Mouse (Mus musculus) kidney, embryonic 14.5 days (tissue): ENCODE data around the gene Tbc1d2b. TPM values are rescaled to one million over a fixed set of nuclear protein-coding genes. Genes with fewer than 3 reads are reported as not detected.

Experiments used
- ATAC-seq: fragments of 200-750 bp; cut with Nextera tagmentation; 2 replicates; pipeline ENCODE4 v1.8.0; 2017; ENCODE audit warnings: moderate number of reproducible peaks, mild to moderate bottlenecking, moderate TSS enrichment, moderate library complexity; ENCODE audit not compliant: low FRiP score, low TSS enrichment
- H3K27ac ChIP-seq: fragments of 300-500 bp; sonication (generic); 2 replicates; pipeline ENCODE4 v1.5.1; 2014; ENCODE audit warnings: low read depth, mild to moderate bottlenecking, low read length, moderate library complexity, mixed read lengths
- H3K27me3 ChIP-seq: fragments of 300-500 bp; sonication (generic); 2 replicates; pipeline ENCODE4 v1.6.1; 2014; ENCODE audit warnings: mild to moderate bottlenecking, low read length; ENCODE audit not compliant: control insufficient read depth, insufficient read depth
- H3K36me3 ChIP-seq: fragments of 300-500 bp; sonication (generic); 2 replicates; pipeline ENCODE4 v1.6.1; 2014; ENCODE audit warnings: low read length, mixed read lengths; ENCODE audit not compliant: control insufficient read depth, insufficient read depth
- H3K4me1 ChIP-seq: fragments of 300-500 bp; sonication (generic); 2 replicates; pipeline ENCODE4 v1.6.1; 2014; ENCODE audit warnings: low read length, mixed read lengths; ENCODE audit not compliant: control insufficient read depth, insufficient read depth
- H3K4me2 ChIP-seq: fragments of 300-500 bp; sonication (generic); replicated peaks from 2 replicates; pipeline ENCODE4 v1.6.1; 2014; ENCODE audit warnings: low read depth, mild to moderate bottlenecking, low read length
- H3K4me3 ChIP-seq: fragments of 300-500 bp; sonication (generic); 2 replicates; pipeline ENCODE4 v1.5.1; 2014; ENCODE audit warnings: mild to moderate bottlenecking, low read length
- H3K9ac ChIP-seq: fragments of 300-500 bp; sonication (generic); 2 replicates; pipeline ENCODE4 v1.6.1; 2014; ENCODE audit warnings: low read depth, mild to moderate bottlenecking, low read length, moderate library complexity
- H3K9me3 ChIP-seq: fragments of 300-500 bp; sonication (generic); 2 replicates; pipeline ENCODE4 v1.6.1; 2016; ENCODE audit warnings: low read length; ENCODE audit not compliant: control insufficient read depth
- WGBS: fragments of 180-500 bp; shearing (Covaris S2); extraction: QIAGEN DNeasy Blood & Tissue Kit; methylation state at CpG from one replicate; pipeline ENCODE4 v1.1.7; 2014; 5-methylcytosine and 5-hydroxymethylcytosine counted together
- polyA plus RNA-seq: library from polyadenylated mRNA; unstranded; fragments of >200 nt; fragmentation: Nextera tagmentation; extraction: Ambion mirVana; gene quantifications from 2 replicates; pipeline ENCODE4 v1.2.1, GENCODE M21; 2014

Gene Tbc1d2b
- polyA plus RNA-seq, 1 experiment from 2014 or later: 14.7 TPM

- Histone ChIP-seq H3K4me2 (peak overlapping the region; percentile 62), H3K9me3 (no peaks in the 10 kb centered on the region), H3K4me1 (peaks cover 11% of the 10 kb centered on the region; the same call in 1 of the 2 replicates), H3K27me3 (no peaks in the 10 kb centered on the region), H3K4me3 (peak overlapping the region; percentile 81), H3K9ac (peak overlapping the region; percentile 81), H3K27ac (no peak overlapping the region), H3K36me3 (no peaks in the 10 kb centered on the region)
- peak; percentile 17; the same call in 1 of the 2 replicates for ATAC-seq
- WGBS: 15% methylated on average over 11 of the region's 11 CpGs
Measured at GRCm38 (mm10) chr9:90270944-90271295, 316 bp upstream of the Tbc1d2b start.

- H3K9me3 ChIP-seq: no peaks in the 10 kb centered on the region
- 20% methylated on average over 7 of the region's 7 CpGs for WGBS
- peak; percentile 61 for ATAC-seq
- H3K4me2 ChIP-seq: peak overlapping the region; percentile 62
- H3K27ac ChIP-seq: peak overlapping the region; percentile 73; the same call in 1 of the 2 replicates
- H3K9ac ChIP-seq: peak overlapping the region; percentile 81
- peaks cover 11% of the 10 kb centered on the region; the same call in 1 of the 2 replicates for H3K4me1 ChIP-seq
- H3K27me3 ChIP-seq: no peaks in the 10 kb centered on the region
- no peaks in the 10 kb centered on the region for H3K36me3 ChIP-seq
- peak overlapping the region; percentile 81 for H3K4me3 ChIP-seq
Measured at GRCm38 (mm10) chr9:90269011-90269681, 1.5 kb downstream of the Tbc1d2b start.

GRCm38 (mm10) chr9:90266926-90267325 is 3.7 kb downstream of the Tbc1d2b start:
- Histone ChIP-seq H3K4me3 (no peak overlapping the region), H3K4me1 (peaks cover 11% of the 10 kb centered on the region; the same call in 1 of the 2 replicates), H3K27ac (no peak overlapping the region), H3K27me3 (no peaks in the 10 kb centered on the region), H3K9me3 (no peaks in the 10 kb centered on the region), H3K36me3 (no peaks in the 10 kb centered on the region), H3K9ac (no peak overlapping the region), H3K4me2 (no peak overlapping the region)
- WGBS: 90% methylated on average over 10 of the region's 10 CpGs
- no peak for ATAC-seq

GRCm38 (mm10) chr9:90266059-90266458 is 4.5 kb downstream of the Tbc1d2b start:
- Histone ChIP-seq H3K4me1 (peaks cover 13% of the 10 kb centered on the region; the same call in 1 of the 2 replicates), H3K27me3 (no peaks in the 10 kb centered on the region), H3K4me3 (no peak overlapping the region), H3K9me3 (no peaks in the 10 kb centered on the region), H3K4me2 (no peak overlapping the region), H3K36me3 (no peaks in the 10 kb centered on the region), H3K9ac (no peak overlapping the region), H3K27ac (no peak overlapping the region)
- ATAC-seq: no peak
- 86% methylated on average over 10 of the region's 10 CpGs for WGBS

GRCm38 (mm10) chr9:90265322-90266039 is 5.1 kb downstream of the Tbc1d2b start:
- no peak overlapping the region for H3K27ac ChIP-seq
- no peaks in the 10 kb centered on the region for H3K36me3 ChIP-seq
- ATAC-seq: no peak
- H3K9ac ChIP-seq: no peak overlapping the region
- WGBS: 86% methylated on average over 5 of the region's 5 CpGs
- no peaks in the 10 kb centered on the region for H3K9me3 ChIP-seq
- H3K4me1 ChIP-seq: peaks cover 18% of the 10 kb centered on the region
- H3K4me2 ChIP-seq: no peak overlapping the region
- no peak overlapping the region for H3K4me3 ChIP-seq
- no peaks in the 10 kb centered on the region for H3K27me3 ChIP-seq

GRCm38 (mm10) chr9:90263340-90263679 is 7.3 kb downstream of the Tbc1d2b start:
- H3K4me3 ChIP-seq: no peak overlapping the region
- H3K4me1 ChIP-seq: peaks cover 14% of the 10 kb centered on the region
- no peaks in the 10 kb centered on the region for H3K27me3 ChIP-seq
- no peak overlapping the region for H3K4me2 ChIP-seq
- H3K36me3 ChIP-seq: no peaks in the 10 kb centered on the region
- WGBS: 90% methylated on average over 4 of the region's 4 CpGs
- no peak overlapping the region for H3K27ac ChIP-seq
- H3K9me3 ChIP-seq: no peaks in the 10 kb centered on the region
- no peak overlapping the region for H3K9ac ChIP-seq
- no peak for ATAC-seq

GRCm38 (mm10) chr9:90262591-90263339 is 7.8 kb downstream of the Tbc1d2b start:
- H3K4me1 ChIP-seq: peaks cover 14% of the 10 kb centered on the region
- H3K9me3 ChIP-seq: no peaks in the 10 kb centered on the region
- H3K27ac ChIP-seq: no peak overlapping the region
- ATAC-seq: no peak
- H3K4me3 ChIP-seq: no peak overlapping the region
- H3K4me2 ChIP-seq: no peak overlapping the region
- H3K27me3 ChIP-seq: no peaks in the 10 kb centered on the region
- WGBS: 92% methylated on average over 7 of the region's 7 CpGs
- H3K9ac ChIP-seq: no peak overlapping the region
- H3K36me3 ChIP-seq: no peaks in the 10 kb centered on the region

GRCm38 (mm10) chr9:90262063-90262462 is 8.5 kb downstream of the Tbc1d2b start:
- H3K9ac ChIP-seq: no peak overlapping the region
- no peak overlapping the region for H3K27ac ChIP-seq
- 58% methylated on average over 3 of the region's 3 CpGs for WGBS
- H3K4me1 ChIP-seq: peaks cover 14% of the 10 kb centered on the region
- H3K4me3 ChIP-seq: no peak overlapping the region
- H3K4me2 ChIP-seq: no peak overlapping the region
- no peaks in the 10 kb centered on the region for H3K27me3 ChIP-seq
- no peak for ATAC-seq
- no peaks in the 10 kb centered on the region for H3K36me3 ChIP-seq
- no peaks in the 10 kb centered on the region for H3K9me3 ChIP-seq
